Mouse (Mus musculus) olfactory bulb, adult 2 months (tissue): ENCODE data around the gene Gabrb1.

Experiments used
- CTCF ChIP-seq: fragments of 200-500 bp; IDR thresholded peaks from 2 replicates; pipeline ENCODE4 v1.5.1; 2012; ENCODE audit warnings: low read depth, mild to moderate bottlenecking, low read length, moderate library complexity; ENCODE audit not compliant: insufficient read depth
- POLR2A ChIP-seq: fragments of 200-500 bp; IDR thresholded peaks from 2 replicates; pipeline ENCODE4 v1.6.1; 2012; ENCODE audit warnings: mild to moderate bottlenecking, low read depth, low read length, moderate library complexity; ENCODE audit not compliant: insufficient read depth

- TF ChIP-seq CTCF (no peak), POLR2A (no peak)
Measured at GRCm38 (mm10) chr5:71639804-71640203, 18.1 kb upstream of the Gabrb1 start.
